Mouse (Mus musculus): ENCODE results near the gene Dock3.
"Not testable (repeated sequence)": the region's sequence is repeated elsewhere in the genome, so short reads cannot be mapped to it uniquely, and the experiment has no call there.

Dock3 gene

DNA sequence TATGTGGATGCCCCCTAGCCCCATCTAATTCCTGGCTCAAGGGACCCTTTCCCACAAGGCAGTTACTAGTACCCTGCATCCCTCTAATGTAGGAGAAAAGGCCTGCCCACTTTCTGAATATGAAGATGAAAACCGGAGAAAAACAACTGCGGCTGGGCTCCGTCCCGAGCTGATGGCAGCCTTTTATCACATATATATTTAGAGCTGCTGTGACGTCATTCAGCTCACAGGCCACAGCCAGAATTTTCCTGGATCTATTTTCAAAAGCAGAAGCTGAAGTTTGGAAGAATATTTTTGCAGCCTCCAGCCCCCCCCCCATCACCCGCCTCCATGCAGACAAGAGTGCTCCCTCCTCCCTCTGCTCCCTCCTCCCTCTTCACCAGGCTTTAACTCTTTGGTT lies 27.9 kb upstream of the Dock3 start:
- DNase-seq (ENCODE audit: extremely low spot score, low spot score), result no peak

DNA sequence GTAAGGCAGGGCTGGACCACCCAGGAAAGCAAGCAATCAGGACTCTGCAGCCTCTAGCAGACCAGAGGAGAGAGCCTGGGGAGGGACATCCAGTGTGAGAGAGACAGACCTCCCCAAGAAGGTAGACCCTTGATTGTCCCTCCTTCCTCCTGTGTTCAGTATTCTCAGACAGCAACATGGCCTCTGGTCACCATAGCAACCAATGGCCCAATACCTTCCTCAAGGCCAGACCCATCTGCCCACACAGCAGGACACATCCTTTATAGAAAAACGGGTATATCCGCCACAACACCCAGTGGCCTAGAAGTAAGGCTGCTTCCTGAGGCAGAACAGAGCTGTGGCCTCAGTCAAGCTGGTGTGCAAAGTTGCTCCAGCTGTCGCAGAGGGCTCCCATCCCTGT lies 23.9 kb upstream of the Dock3 start:
- no peak for DNase-seq (ENCODE audit: extremely low spot score, low spot score)

DNA sequence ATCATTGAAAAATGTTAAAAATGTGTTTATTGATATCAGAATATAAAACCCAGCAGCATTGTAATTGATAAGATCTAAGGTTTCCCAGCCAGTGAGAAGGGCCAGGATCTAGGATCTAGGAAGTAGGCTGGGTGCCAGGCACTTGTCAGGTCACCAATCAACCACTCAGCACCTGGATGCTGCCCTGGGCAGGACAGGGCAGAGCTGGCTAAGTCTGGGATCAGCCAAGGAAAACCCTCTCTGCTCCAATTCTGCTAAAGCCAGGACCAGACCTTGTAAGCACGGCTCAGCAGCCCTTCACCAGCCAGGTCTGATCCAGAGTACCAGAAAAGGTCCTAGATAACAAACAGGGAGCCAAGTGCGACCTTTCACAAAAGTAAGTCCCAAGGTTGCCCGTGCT lies 23.2 kb upstream of the Dock3 start:
- no peak for DNase-seq (ENCODE audit: extremely low spot score, low spot score)

DNA sequence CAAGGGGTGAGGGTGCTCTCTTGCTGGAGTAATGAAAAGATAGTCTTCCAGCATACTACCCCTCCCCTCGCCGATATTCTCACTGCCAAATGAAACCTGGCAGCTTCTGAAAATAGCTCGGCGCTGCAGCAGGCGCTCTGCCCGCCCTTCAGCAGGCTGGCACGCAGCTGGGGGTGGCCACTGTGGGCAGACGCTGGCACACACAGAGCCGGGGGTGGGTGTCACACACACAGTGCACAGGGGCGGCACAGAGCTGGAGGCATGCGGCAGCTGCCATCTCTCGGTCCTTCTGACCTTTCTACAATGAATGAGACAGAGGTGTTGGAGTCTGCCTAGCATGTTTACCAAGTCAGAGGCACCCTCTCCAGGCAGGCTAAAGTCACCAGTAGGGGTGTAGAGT lies 22.8 kb upstream of the Dock3 start:
- no peak for DNase-seq (ENCODE audit: extremely low spot score, low spot score)

DNA sequence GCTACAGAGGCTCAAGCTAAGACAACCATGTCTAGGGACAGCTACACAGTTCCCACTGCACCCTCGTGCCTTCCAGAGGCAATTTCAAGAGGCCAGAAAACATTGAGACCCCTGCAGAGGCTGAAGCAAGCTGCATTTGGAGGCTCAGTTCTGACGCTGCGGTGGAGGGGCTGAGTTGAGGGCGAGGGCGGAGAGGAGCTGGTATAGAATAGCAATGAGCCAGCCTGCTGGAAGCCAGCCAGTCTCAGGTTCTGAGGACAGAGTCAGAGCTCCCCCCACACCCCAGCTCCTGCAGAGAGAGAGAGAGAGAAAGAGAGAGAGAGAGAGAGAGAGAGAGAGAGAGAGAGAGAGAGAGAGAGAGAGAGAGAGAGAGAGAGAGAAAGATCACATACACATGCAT lies 20.5 kb upstream of the Dock3 start:
- DNase-seq (ENCODE audit: extremely low spot score, low spot score), result no peak

DNA sequence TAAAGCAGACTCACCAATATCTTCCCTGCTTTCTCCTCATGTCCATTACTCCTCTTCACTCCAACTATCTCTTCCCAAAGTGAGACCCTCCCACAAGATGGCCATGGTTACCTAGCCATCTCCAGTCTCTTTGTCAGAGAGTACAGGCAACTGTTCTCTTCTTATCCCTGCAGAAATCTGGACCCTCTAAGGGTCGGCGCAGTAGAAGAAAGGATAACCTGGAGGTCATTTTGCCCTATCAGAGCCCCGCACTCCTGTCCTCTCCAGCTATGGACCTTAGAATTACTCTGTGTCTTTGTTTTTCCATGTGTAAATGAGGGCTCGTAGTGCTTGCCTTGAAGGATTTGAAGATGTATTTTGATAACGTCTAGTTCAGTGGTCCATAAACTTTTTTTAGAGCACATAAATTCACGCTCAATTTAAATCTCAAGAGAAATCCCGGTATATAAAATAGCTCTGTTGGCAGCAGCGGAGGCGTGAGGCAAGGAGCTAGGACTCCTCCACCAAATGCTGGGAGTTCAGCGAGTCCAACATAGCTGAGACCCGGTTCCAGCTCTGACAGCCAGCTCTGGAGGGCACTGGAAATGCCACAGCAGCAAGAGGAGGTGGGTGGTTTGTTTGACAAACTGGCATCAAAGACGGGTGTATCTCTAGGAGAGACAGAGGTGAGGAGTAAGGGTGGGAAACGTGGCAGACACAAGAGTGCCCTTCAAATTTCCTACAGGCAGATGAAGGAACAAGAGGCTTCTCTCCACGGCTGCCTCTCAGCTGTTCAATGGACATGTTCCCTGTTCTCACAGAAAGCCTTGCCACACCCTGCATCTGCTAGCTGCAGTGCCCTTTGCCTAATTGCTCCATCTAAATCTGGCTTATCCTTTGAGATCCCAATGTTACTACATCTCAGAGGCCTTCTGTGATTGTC lies 19.0 kb upstream of the Dock3 start:
- no peak for DNase-seq (ENCODE audit: extremely low spot score, low spot score)

DNA sequence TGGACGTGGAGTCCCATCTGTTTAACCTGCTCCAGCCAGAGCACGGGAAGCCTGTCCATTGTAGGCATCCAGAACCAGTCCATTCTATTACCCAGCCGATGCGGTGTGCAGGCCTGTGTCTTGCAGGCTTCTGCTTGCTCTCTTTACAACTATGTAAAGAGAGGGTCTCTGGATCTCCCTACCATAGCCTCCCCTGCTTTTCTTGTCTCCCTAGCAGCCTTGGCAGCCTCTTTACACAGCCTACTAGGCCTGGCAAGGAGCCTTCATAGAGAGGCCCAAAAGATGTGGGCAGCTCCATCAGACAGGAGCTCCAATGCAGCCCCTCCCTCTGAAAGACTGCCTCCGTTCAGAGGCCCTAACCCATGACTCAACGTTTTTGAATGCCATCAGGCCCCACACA lies 17.4 kb upstream of the Dock3 start:
- DNase-seq (ENCODE audit: extremely low spot score, low spot score), result no peak

DNA sequence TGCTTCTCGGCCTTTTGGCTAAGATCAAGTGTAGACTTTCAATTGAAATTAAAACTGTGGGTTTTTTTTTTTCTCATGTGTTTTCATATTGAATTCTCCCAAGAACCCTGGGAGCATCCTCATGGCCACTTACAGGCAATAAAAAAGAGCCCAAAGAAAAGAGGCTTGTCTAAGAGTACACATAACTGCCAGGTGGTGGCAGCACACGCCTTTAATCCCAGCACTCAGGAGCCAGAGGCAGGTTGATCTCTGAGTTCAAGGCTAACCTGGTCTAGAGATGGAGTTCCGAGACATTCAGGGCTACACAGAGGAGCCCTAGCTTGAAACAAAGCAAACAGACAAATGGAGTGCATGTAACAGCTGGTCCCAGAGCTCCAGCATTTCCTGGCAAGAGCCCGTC lies 14.5 kb upstream of the Dock3 start:
- no peak for DNase-seq (ENCODE audit: extremely low spot score, low spot score)

DNA sequence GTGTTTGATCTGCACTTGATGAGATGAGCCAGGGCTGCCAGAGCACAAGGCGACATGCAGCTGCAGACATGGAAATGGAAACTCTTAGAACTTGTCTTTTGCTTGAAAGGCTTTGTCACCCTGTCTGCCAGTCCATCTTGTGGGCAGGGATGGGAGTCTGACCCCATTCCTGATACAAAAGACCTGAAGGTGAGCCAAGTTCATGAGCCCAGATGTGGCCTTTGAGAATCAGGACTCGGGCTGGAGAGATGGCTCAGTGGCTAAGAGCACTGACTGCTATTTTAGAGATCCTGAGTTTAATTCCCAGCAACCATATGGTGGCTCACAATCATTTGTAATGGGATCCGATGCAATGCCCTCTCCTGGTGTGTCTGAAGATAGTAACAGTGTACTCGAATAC lies 13.6 kb upstream of the Dock3 start:
- DNase-seq (ENCODE audit: extremely low spot score, low spot score), result no peak

DNA sequence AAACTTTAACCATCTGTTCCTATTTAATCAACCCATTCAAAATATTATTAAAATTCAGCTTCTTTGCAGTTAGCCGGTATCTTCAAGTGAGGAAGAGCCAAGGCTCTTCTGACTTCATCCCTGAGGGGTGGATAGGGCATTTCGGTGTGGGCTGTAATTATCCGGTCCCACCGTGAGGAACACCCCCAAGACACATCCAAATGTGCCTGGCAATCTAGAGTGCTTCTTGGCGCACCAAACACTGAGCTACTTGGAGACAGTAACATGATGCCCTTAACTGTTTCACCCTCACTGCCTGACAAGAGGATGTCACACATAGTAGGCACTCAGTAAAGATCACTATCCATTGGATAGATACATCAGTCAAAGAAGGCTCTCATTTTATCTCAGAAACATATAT lies 4.4 kb upstream of the Dock3 start:
- DNase-seq (ENCODE audit: extremely low spot score, low spot score), result no peak

DNA sequence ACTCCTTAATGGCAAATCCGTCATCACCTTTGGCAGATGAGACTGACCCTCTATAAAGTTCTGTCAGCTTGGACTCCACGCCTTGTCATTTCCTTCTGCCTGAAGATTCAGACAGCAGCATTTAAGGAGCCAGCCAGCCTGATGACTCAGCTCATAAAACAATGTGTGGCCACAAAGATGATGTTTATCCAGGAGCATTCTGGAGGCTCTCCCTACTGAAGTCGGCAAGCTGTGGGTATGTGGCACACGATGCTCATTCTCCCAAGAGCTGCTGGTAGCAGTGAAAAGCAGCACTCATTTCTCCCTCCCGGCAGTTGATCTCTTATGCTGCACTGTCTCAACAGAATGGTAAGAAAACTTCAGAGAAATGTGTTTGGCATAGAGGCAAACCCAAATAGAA lies 3.6 kb upstream of the Dock3 start:
- no peak for DNase-seq (ENCODE audit: extremely low spot score, low spot score)

DNA sequence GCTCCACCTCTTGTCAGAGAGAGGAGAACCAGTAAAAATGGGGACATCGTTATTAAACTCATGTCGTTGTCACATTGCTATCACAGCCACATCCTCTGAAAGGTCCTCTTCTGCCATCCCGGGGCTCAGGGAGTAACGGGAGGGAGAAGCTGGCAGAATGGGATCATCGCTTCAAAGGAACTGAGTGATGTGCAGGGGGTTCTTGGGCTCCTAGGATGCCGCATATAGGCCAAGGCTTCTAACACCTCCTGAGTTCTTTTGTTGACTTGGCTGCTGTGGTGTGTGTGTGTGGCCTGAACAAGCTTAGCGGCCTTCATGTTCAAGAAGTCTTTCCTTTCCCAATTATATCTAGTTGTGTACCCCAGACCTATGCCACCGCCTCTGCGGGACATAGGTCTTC lies 431 bp upstream of the Dock3 start:
- DNase-seq (ENCODE audit: extremely low spot score, low spot score), result no peak

DNA sequence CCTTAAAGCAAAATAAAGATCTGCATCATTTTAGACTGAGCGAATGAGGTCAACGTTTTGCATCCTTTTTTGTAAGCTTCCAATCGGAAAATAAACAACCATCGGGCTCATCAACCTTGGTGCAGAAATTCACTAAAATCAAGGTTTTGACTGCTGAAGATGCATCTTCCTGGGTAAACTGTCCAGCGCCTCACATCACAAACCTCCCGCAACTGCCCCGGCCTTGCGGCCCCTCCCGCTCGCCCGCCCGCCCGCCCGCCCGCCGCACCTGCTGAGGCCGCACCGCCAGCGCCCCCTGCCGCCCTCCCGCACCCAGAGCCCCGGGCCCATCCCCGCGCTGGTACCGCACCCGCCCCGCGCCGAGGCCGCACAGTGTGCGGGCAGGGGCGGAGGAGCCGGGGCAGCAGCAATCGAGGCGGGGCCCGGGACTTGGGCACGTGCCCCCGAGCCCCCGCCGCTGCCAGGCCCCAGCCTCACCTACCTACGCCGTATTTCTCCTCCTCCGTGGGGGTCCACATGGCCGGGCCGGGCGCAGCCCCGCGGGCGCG lies 644 bp downstream of the Dock3 start:
- DNase-seq (ENCODE audit: extremely low spot score, low spot score), result no peak

DNA sequence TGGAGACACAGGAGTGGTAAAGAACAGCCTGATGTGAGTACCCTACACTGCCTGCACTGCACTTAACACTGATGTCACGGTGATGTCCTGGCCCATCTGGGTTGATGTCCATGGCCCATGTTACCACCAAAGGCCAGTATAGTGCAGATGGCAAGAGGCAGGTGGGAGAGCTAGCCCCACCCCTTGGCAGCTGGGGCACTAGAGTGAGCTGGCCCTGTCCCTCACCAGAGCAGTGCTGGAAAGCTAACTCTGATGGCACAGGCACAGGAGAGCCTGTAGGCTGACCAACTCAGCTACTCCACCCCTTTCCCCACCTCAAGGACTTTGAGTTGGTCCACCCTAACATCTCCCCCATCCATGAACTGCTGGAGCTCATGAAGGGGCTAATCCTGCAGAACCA lies 7.1 kb downstream of the Dock3 start:
- DNase-seq (ENCODE audit: extremely low spot score, low spot score), result no peak

DNA sequence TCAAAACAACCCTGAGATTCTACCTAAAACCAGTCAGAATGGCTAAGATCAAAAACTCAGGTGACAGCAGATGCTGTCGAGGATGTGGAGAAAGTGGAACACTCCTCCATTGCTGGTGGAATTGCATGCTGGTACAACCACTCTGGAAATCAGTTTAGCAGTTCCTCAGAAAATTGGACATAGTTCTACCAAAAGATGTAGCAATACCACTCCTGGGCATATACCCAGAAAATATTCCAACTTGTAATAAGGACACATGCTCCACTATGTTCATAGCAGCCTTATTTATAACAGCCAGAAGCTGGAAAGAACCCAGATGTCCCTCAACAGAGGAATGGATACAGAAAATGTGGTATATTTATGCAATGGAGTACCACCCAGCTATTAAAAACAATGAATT lies 56.9 kb downstream of the Dock3 start:
- not testable (repeated sequence) for DNase-seq (ENCODE audit: extremely low spot score, low spot score)

DNA sequence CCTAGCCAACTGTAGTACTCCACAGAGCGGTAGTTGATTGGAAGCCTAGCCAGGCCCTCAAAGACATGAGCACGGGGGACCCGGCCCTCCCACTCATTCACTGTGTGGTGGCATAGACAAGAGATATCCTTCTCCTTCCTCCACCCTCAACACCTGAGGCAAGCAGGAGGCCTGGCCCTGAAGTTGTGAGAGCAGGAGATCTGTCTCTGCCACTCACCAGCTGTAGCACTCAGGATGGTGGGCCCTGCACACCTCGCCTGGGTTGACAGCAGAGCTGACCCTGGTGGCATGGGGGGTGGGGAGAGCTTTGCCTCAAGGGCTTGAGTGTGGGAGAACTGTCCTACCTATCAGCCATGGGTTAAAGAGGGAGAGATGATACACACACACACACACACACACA lies 65.9 kb downstream of the Dock3 start:
- no peak for DNase-seq (ENCODE audit: extremely low spot score, low spot score)

DNA sequence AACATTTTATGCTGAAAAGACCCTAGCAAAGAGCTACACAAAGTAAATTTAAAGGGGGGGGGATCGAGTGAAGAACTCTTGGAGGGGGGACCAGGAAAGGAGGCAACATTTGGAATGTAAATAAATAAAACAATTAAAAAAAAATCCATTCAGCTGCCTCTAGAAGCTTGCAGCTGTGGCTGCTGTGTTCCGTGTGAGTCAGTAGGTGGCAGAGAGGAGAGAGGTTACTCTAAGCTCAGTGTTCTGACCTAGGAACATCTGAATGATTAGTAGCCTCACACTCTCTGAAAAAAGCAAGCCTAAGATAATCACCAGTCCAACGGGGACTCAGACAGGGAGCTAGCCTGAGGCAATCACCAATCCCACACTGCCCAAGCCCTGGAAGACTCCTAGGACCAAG lies 66.9 kb downstream of the Dock3 start:
- no peak for DNase-seq (ENCODE audit: extremely low spot score, low spot score)

DNA sequence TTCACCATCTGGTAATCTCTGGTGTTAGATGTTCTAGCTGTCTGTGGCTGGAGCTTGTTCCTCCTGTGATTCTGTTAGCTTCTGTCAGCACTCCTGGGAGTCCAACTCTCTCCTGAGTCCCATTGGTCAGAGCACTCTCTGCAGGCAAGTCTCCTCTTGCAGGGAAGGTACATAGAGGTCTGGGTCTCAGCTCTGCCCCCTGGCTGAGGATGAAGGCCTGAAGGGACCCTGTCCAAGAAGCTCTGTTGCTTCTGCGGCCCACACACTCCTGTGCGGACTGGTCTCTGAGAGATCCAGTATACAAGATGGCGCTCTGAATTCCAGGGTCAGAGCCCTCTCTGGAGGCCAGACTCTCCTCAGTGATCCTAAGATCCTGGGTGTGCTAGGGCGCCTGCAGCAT lies 75.3 kb downstream of the Dock3 start:
- not testable (repeated sequence) for DNase-seq (ENCODE audit: extremely low spot score, low spot score)

DNA sequence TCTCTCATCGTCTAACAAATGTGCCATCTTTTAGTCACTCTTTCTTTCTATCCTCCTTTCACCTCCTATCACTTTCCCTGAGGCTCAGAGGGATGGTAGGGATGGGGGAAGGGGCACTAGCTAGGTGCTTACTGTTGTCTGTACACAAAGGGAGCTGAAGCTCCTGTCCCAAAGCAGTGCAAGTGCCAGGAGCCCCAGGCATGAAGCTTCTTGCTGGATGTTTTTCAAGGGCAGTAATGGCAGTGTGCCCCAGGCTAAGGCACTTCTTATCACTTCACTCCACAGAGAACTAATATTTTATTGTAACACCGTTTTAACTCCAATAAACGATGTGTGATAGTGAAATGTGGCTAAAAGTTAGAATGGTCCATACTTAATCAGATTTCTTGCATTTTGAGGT lies 118.9 kb downstream of the Dock3 start:
- DNase-seq (ENCODE audit: extremely low spot score, low spot score), result no peak

DNA sequence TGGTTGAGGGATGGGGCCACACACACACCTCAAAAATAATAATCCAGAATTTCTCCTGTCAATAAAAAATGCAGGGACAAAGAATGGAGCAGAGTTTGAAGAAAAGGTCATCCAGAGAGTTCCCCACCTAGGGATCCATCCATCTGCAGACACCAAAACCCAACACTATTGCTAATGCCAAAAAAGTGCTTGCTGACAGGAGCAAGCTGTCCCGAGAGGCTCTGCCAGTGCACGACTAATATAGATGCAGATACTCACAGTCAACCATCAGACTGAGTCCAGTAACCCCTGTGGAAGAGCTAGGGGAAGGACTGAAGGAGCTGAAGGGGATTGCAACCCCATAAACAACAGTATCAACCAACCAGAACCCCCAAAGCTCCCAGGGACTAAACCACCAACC lies 119.7 kb downstream of the Dock3 start:
- DNase-seq (ENCODE audit: extremely low spot score, low spot score), result no peak

DNA sequence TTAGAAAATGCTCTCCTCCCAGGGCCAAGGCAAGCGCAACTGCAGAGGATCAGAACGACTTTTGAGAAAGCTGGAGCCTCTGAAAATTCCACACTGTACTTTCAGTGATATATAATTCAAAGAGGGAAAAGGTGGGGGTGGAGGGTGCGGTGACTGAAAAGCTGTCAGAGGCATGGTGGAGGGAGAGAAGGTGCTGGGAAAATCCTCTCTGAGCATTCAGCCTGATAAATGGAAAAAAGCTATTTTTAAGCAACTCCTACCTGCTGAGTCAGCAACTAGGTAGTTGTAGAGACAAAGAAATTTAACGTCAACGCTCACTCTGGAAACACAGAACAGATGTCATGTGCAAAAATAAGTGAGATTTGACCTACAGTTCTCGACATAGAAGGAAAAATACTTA lies 132.2 kb downstream of the Dock3 start:
- DNase-seq (ENCODE audit: extremely low spot score, low spot score), result no peak

DNA sequence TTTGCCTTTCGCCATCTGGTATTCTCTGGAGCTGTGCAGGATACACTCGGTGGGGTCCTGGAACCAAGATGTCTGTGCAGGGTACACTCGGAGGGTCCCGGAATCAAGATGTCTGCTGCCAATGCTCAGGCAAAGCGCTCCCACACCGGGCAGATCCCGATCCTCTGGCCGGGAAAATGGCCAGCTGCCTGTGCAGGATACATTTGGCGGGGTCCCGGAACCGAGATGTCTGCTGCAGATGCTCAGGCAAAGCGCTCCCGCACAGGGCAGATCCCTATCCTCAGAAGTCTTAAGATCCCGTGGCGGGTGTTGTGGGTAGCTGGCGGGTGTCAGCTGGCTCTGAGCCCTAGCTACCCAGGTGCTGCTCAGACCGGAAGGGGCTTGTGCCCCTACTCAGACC lies 142.3 kb downstream of the Dock3 start:
- not testable (repeated sequence) for DNase-seq (ENCODE audit: extremely low spot score, low spot score)

DNA sequence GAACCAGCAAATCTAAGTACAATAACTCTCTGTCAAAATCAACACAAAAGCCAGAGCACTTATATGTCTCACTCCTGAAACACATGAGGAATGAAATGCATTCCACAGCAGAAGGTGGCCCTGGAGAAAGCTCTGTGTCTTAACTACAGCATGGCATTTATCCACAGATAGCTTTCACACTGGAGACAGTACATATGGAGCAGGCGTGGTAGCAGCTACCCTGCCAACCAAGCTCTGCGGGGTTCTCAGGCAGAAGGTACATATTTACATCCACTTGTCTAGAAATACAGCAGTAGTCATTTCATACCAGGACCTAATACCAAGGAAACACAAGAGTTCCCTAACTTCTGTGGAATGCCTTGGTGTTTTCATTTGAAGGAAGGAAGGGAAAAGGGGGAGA lies 144.2 kb downstream of the Dock3 start:
- DNase-seq (ENCODE audit: extremely low spot score, low spot score), result no peak

All from neural tube, embryonic 10.5 days (tissue).